Mouse (Mus musculus) G1E (cell line): ENCODE measurements around the gene H6pd.

Source experiments
- CTCF ChIP-seq: IDR thresholded peaks from 2 replicates; pipeline ENCODE4 v1.5.1; 2012; ENCODE audit warnings: low read depth, low read length, inconsistent platforms, mixed read lengths
- GATA1 ChIP-seq: IDR thresholded peaks from 2 replicates; pipeline ENCODE4 v1.6.1; 2012; ENCODE audit warnings: borderline replicate concordance, low read length, inconsistent platforms, mixed read lengths
- GATA2 ChIP-seq: IDR thresholded peaks from 2 replicates; pipeline ENCODE4 v1.6.1; 2012; ENCODE audit warnings: low read depth, low read length, inconsistent platforms, borderline replicate concordance
- POLR2AphosphoS5 ChIP-seq: IDR thresholded peaks from 2 replicates; pipeline ENCODE4 v1.6.1; 2012; ENCODE audit warnings: low read depth, low read length, inconsistent platforms; ENCODE audit not compliant: insufficient replicate concordance
- TAL1 ChIP-seq: conservative IDR thresholded peaks from 2 replicates; pipeline ENCODE4 v1.6.1; 2012; ENCODE audit warnings: low read depth, low read length, inconsistent platforms, mixed read lengths

GRCm38 (mm10) chr4:149982154-149982553 is 26.7 kb downstream of the H6pd start:
- TF ChIP-seq CTCF (no peak), GATA1 (no peak), TAL1 (no peak), GATA2 (no peak), POLR2AphosphoS5 (no peak)
